Mouse (Mus musculus) gastrocnemius, adult 2 months (tissue): ENCODE data around the gene Sorl1. TPM values are rescaled to one million over a fixed set of nuclear protein-coding genes. Genes with fewer than 3 reads are reported as not detected.

Experiments used
- DNase-seq: peaks from one replicate; pipeline ENCODE4 v3.0.0; 2022
- H3K27ac ChIP-seq: fragments of 200-600 bp; 2 replicates; pipeline ENCODE4 v1.8.1; 2022; ENCODE audit warnings: mild to moderate bottlenecking
- H3K4me3 ChIP-seq: fragments of 200-600 bp; 2 replicates; pipeline ENCODE4 v1.8.1; 2022; ENCODE audit warnings: mild to moderate bottlenecking, moderate library complexity
- CTCF ChIP-seq: fragments of 200-600 bp; IDR thresholded peaks from 2 replicates; pipeline ENCODE4 v1.8.1; 2022; ENCODE audit warnings: antibody characterized with exemption, mild to moderate bottlenecking, moderate library complexity
- intact Hi-C: fragments of 180-260 bp; cut with DNase I; formaldehyde crosslinking; loops from one replicate; pipeline ENCODE4 v1.15.1; 2025
- total RNA-seq, 2 experiments: library from RNA; stranded (reverse); gene quantifications; 2 replicates each; pipeline ENCODE4 v1.2.3; 2021

Sorl1 gene
- total RNA-seq, 2 experiments from 2014 or later = 38.7 to 43.4 TPM

- TF ChIP-seq CTCF = peak; percentile 68
- DNase-seq = peak; percentile 70
- intact Hi-C loops = no loop called here
- Histone ChIP-seq H3K27ac (no peak overlapping the region), H3K4me3 (no peak overlapping the region)
These were observed 150.1 kb downstream of the Sorl1 start for GRCm38 (mm10) chr9:41973775-41974657.

GRCm38 (mm10) chr9:41969961-41970360 lies 154.1 kb downstream of the Sorl1 start:
- no peak for TF ChIP-seq CTCF
- intact Hi-C loops = no loop called here
- no peak overlapping the region for H3K4me3 ChIP-seq
- H3K27ac ChIP-seq = no peak overlapping the region
- DNase-seq = no peak

- no peak for TF ChIP-seq CTCF
- intact Hi-C loops = no loop called here
These were observed 155.2 kb downstream of the Sorl1 start for GRCm38 (mm10) chr9:41968673-41969460.

GRCm38 (mm10) chr9:41961274-41961673 lies 162.8 kb downstream of the Sorl1 start:
- Histone ChIP-seq H3K4me3 (no peak overlapping the region), H3K27ac (no peak overlapping the region)
- intact Hi-C loops = no loop called here
- DNase-seq = no peak
- no peak for TF ChIP-seq CTCF

More at GRCm38 (mm10) chr9:41968673-41969460, 155.2 kb downstream of the Sorl1 start:
- Histone ChIP-seq H3K27ac (no peak overlapping the region), H3K4me3 (no peak overlapping the region)
- no peak for DNase-seq

GRCm38 (mm10) chr9:41958282-41958681 lies 165.8 kb downstream of the Sorl1 start:
- no peak overlapping the region for H3K27ac ChIP-seq
- no peak overlapping the region for H3K4me3 ChIP-seq
- no peak for TF ChIP-seq CTCF
- DNase-seq = no peak
- intact Hi-C loops = no loop called here

GRCm38 (mm10) chr9:41953486-41953885 lies 170.6 kb downstream of the Sorl1 start:
- peak; percentile 80 for TF ChIP-seq CTCF
- Histone ChIP-seq H3K27ac (peak overlapping the region; percentile 75), H3K4me3 (peak overlapping the region; percentile 45)
- intact Hi-C loops = loop anchor here (5.0 kb wide), 3 partner anchors 76 to 576 kb away; no protein-coding TSS in a partner anchor
- DNase-seq = peak; percentile 65

- intact Hi-C loops = loop anchor here (5.0 kb wide), 3 partner anchors 75 to 575 kb away; no protein-coding TSS in a partner anchor
- H3K27ac ChIP-seq = peak overlapping the region; percentile 75
- DNase-seq = no peak
- TF ChIP-seq CTCF = no peak
- H3K4me3 ChIP-seq = no peak overlapping the region
These were observed 171.4 kb downstream of the Sorl1 start for GRCm38 (mm10) chr9:41952650-41953204.

- H3K4me3 ChIP-seq = peak overlapping the region; percentile 76
- no peak for DNase-seq
- no peak for TF ChIP-seq CTCF
- H3K27ac ChIP-seq = peak overlapping the region; percentile 98
- intact Hi-C loops = loop anchor here (1.0 to 5.0 kb wide), 5 partner anchors 74 to 723 kb away; no protein-coding TSS in a partner anchor
These were observed 172.5 kb downstream of the Sorl1 start for GRCm38 (mm10) chr9:41951472-41952129.

- Histone ChIP-seq H3K27ac (peak overlapping the region; percentile 98), H3K4me3 (peak overlapping the region; percentile 76)
- intact Hi-C loops = loop anchor here (1.0 to 5.0 kb wide), 6 partner anchors 74 to 723 kb away; no protein-coding TSS in a partner anchor
- peak; percentile 86 for TF ChIP-seq CTCF
- DNase-seq = peak; percentile 93
These were observed 173.1 kb downstream of the Sorl1 start for GRCm38 (mm10) chr9:41950991-41951451.

GRCm38 (mm10) chr9:41950109-41950990 lies 173.7 kb downstream of the Sorl1 start:
- Histone ChIP-seq H3K27ac (peak overlapping the region; percentile 98), H3K4me3 (peak overlapping the region; percentile 76)
- TF ChIP-seq CTCF = peak; percentile 87
- DNase-seq = peak; percentile 93
- intact Hi-C loops = loop anchor here (1.0 to 5.0 kb wide), 5 partner anchors 73 to 573 kb away; no protein-coding TSS in a partner anchor

- intact Hi-C loops = no loop called here
- no peak for TF ChIP-seq CTCF
- H3K27ac ChIP-seq = peak overlapping the region; percentile 98
These were observed 174.6 kb downstream of the Sorl1 start for GRCm38 (mm10) chr9:41949476-41949875.

More at GRCm38 (mm10) chr9:41949476-41949875, 174.6 kb downstream of the Sorl1 start:
- H3K4me3 ChIP-seq = no peak overlapping the region
- peak; percentile 42 for DNase-seq
